Mouse (Mus musculus) myocyte (in vitro differentiated cells): ENCODE measurements around the gene Skp2.

Experiments used
- E2F4 ChIP-seq: IDR thresholded peaks from one replicate; pipeline ENCODE4 v1.6.1; 2011; ENCODE audit warnings: mild to moderate bottlenecking, control low read depth, moderate library complexity; ENCODE audit not compliant: insufficient read depth
- MAX ChIP-seq: IDR thresholded peaks from one replicate; pipeline ENCODE4 v1.6.1; 2011; ENCODE audit warnings: low read depth, mild to moderate bottlenecking, control low read depth
- MYOD1 ChIP-seq, 3 experiments: IDR thresholded peaks; one replicate each; pipeline ENCODE4 v1.6.1; 2011; ENCODE audit warnings: control low read depth in 2 of 3, low read depth in 2 of 3, mild to moderate bottlenecking in 2 of 3, moderate library complexity in 1 of 3; ENCODE audit not compliant: insufficient read length in 2 of 3, control insufficient read depth in 1 of 3
- MYOG ChIP-seq, 3 experiments: IDR thresholded peaks; one replicate each; pipeline ENCODE4 v1.6.1; 2011; ENCODE audit warnings: control low read depth in 2 of 3, low read depth in 2 of 3, mild to moderate bottlenecking in 2 of 3; ENCODE audit not compliant: insufficient read length in 2 of 3, control insufficient read depth in 1 of 3, insufficient read depth in 1 of 3
- POLR2A ChIP-seq: IDR thresholded peaks from one replicate; pipeline ENCODE4 v1.6.1; 2011; ENCODE audit warnings: low read depth, mild to moderate bottlenecking, control low read depth, moderate library complexity; ENCODE audit not compliant: insufficient read length
- POLR2AphosphoS2 ChIP-seq: IDR thresholded peaks from one replicate; pipeline ENCODE4 v1.6.1; 2011; ENCODE audit warnings: low read depth, control low read depth; ENCODE audit not compliant: insufficient read length
- SRF ChIP-seq: IDR thresholded peaks from one replicate; pipeline ENCODE4 v1.6.1; 2011; ENCODE audit warnings: low read depth; ENCODE audit not compliant: control insufficient read depth, insufficient read length
- TCF3 ChIP-seq: IDR thresholded peaks from one replicate; pipeline ENCODE4 v1.6.1; 2011; ENCODE audit warnings: low read depth, control low read depth; ENCODE audit not compliant: insufficient read length
- USF1 ChIP-seq: IDR thresholded peaks from one replicate; pipeline ENCODE4 v1.6.1; 2011; ENCODE audit warnings: low read depth, mild to moderate bottlenecking, control low read depth, moderate library complexity

- TF ChIP-seq POLR2A (no peak), USF1 (peak; percentile 44), TCF3 (no peak), MYOG (IDR thresholded peaks at IDR 0.05; ENCODE audit: control insufficient read depth in 1 of 3, insufficient read depth in 1 of 3, insufficient read length in 2 of 3, low read depth in 2 of 3) (no peak), E2F4 (no peak), SRF (no peak), MYOD1 (IDR thresholded peaks at IDR 0.05; ENCODE audit: control insufficient read depth in 1 of 3, insufficient read length in 2 of 3, low read depth in 2 of 3) (no peak), POLR2AphosphoS2 (no peak), MAX (no peak)
Observed at GRCm38 (mm10) chr15:9139447-9139846, 15.8 kb downstream of the Skp2 start.
